Mouse (Mus musculus): ENCODE measurements around the gene Pik3c2g.

The Pik3c2g gene

GRCm38 (mm10) chr6:139947106-139947879, 360.3 kb downstream of the Pik3c2g start:
- DNase-seq: peak; percentile 47 to 75

- DNase-seq: no peak
Observed at GRCm38 (mm10) chr6:139953596-139953995, 366.6 kb downstream of the Pik3c2g start.

GRCm38 (mm10) chr6:139957531-139958241, 370.7 kb downstream of the Pik3c2g start:
- peak in 1 of 2 experiments; percentile 38 for DNase-seq

GRCm38 (mm10) chr6:139963775-139964174, 376.8 kb downstream of the Pik3c2g start:
- no peak for DNase-seq

GRCm38 (mm10) chr6:139964895-139965294, 377.9 kb downstream of the Pik3c2g start:
- DNase-seq: no peak

GRCm38 (mm10) chr6:139966684-139967083, 379.7 kb downstream of the Pik3c2g start:
- no peak for DNase-seq

- DNase-seq: no peak
Observed at GRCm38 (mm10) chr6:139971608-139972298, 384.7 kb downstream of the Pik3c2g start.

- DNase-seq: no peak
Observed at GRCm38 (mm10) chr6:139974668-139975067, 387.6 kb downstream of the Pik3c2g start.

- DNase-seq: no peak
Observed at GRCm38 (mm10) chr6:139978114-139978513, 391.1 kb downstream of the Pik3c2g start.

- no peak for DNase-seq
Observed at GRCm38 (mm10) chr6:139981061-139981460, 394.0 kb downstream of the Pik3c2g start.

GRCm38 (mm10) chr6:139984069-139984468, 397.0 kb downstream of the Pik3c2g start:
- no peak for DNase-seq

GRCm38 (mm10) chr6:139986564-139986963, 399.5 kb downstream of the Pik3c2g start:
- DNase-seq: no peak

- no peak for DNase-seq
Observed at GRCm38 (mm10) chr6:139989075-139989474, 402.1 kb downstream of the Pik3c2g start.

GRCm38 (mm10) chr6:139989597-139989996, 402.6 kb downstream of the Pik3c2g start:
- no peak for DNase-seq

- no peak for DNase-seq
Observed at GRCm38 (mm10) chr6:140005181-140005580, 418.2 kb downstream of the Pik3c2g start.

Measured in kidney, postnatal 25 days (tissue).